Mouse (Mus musculus) T-helper 1 cell (primary cell): ENCODE measurements around the gene Canx.
"Not testable (repeated sequence)": the region's sequence is repeated elsewhere in the genome, so short reads cannot be mapped to it uniquely, and the experiment has no call there.

Source experiments
- in situ Hi-C: fragments of 300-600 bp; cut with MboI, MseI; formaldehyde crosslinking; loops from one replicate; pipeline ENCODE4 v1.15.1; 2025; ENCODE audit warnings: high pct_unique_total_duplicates

Canx gene

GRCm38 (mm10) chr11:50336126-50336525 lies 10.7 kb upstream of the Canx start:
- in situ Hi-C loops, result no loop called here

GRCm38 (mm10) chr11:50333181-50333580 lies 7.7 kb upstream of the Canx start:
- in situ Hi-C loops, result no loop called here

GRCm38 (mm10) chr11:50329378-50329777 lies 3.9 kb upstream of the Canx start:
- in situ Hi-C loops, result loop anchor here (5.0 kb wide), 1 partner anchor 33 kb away; no protein-coding TSS in a partner anchor

- in situ Hi-C loops, result loop anchor here (5.0 kb wide), 1 partner anchor 34 kb away; no protein-coding TSS in a partner anchor
Measured at GRCm38 (mm10) chr11:50328075-50328625, 2.7 kb upstream of the Canx start.

- in situ Hi-C loops, result loop anchor here (5.0 kb wide), 1 partner anchor 36 kb away; no protein-coding TSS in a partner anchor
Measured at GRCm38 (mm10) chr11:50326302-50326966, 961 bp upstream of the Canx start.

- in situ Hi-C loops, result loop anchor here (5.0 kb wide), 1 partner anchor 37 kb away; no protein-coding TSS in a partner anchor
Measured at GRCm38 (mm10) chr11:50324751-50325471, 562 bp downstream of the Canx start.

- in situ Hi-C loops, result no loop called here
Measured at GRCm38 (mm10) chr11:50323843-50324242, 1.6 kb downstream of the Canx start.

GRCm38 (mm10) chr11:50322345-50322744 lies 3.1 kb downstream of the Canx start:
- in situ Hi-C loops, result no loop called here

- in situ Hi-C loops, result no loop called here
Measured at GRCm38 (mm10) chr11:50321239-50321638, 4.2 kb downstream of the Canx start.

GRCm38 (mm10) chr11:50319343-50319742 lies 6.1 kb downstream of the Canx start:
- in situ Hi-C loops, result not testable (repeated sequence)

- in situ Hi-C loops, result no loop called here
Measured at GRCm38 (mm10) chr11:50312803-50313202, 12.7 kb downstream of the Canx start.

- in situ Hi-C loops, result loop anchor here (10.0 kb wide), 1 partner anchor 619 kb away; no protein-coding TSS in a partner anchor
Measured at GRCm38 (mm10) chr11:50303406-50303805, 22.1 kb downstream of the Canx start.

GRCm38 (mm10) chr11:50292190-50292855 lies 33.1 kb downstream of the Canx start, which contains the start of gene Maml1:
TSS of gene Maml1 (minus strand) at chr11:50292311.
- in situ Hi-C loops, result no loop called here

- in situ Hi-C loops, result no loop called here
Measured at GRCm38 (mm10) chr11:50291321-50292165, 33.9 kb downstream of the Canx start.

GRCm38 (mm10) chr11:50290486-50291225 lies 34.8 kb downstream of the Canx start:
- in situ Hi-C loops, result no loop called here

GRCm38 (mm10) chr11:50286428-50286827 lies 39.0 kb downstream of the Canx start:
- in situ Hi-C loops, result no loop called here

GRCm38 (mm10) chr11:50285696-50286095 lies 39.8 kb downstream of the Canx start:
- in situ Hi-C loops, result no loop called here

GRCm38 (mm10) chr11:50285263-50285662 lies 40.2 kb downstream of the Canx start:
- in situ Hi-C loops, result no loop called here

GRCm38 (mm10) chr11:50280053-50280452 lies 45.4 kb downstream of the Canx start:
- in situ Hi-C loops, result no loop called here

GRCm38 (mm10) chr11:50279005-50279404 lies 46.5 kb downstream of the Canx start:
- in situ Hi-C loops, result loop anchor here (10.0 kb wide), 1 partner anchor 666 kb away; the partner anchor contains the start of gene 4933414I15Rik
